In the genomic region with DNA sequence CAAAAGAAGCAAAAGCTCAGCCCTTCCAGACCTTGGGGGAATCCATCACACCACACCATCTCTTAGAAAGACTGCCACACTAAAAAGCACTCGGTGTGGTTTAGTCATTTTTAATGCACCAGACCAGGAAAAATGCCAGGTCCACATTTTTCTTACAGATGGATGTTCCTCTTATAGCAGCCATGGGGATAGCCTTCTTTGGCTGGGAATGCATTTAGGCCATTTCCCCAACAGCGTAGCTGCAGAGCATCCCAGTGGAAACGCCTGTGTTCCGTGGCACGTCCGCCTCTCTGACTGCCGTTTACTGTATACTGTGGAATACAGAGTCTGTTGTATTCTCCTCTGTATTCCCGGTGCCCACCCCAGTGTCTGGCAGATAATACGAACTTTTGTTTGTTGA, we compare ENCODE assay signal across 18 mouse cellular contexts. TPM values are rescaled to one million over a fixed set of nuclear protein-coding genes. Genes with fewer than 3 reads are reported as not detected.
DNase-seq lines count a peak whose midpoint lies in the region; ATAC-seq and TF ChIP-seq lines count a peak whose summit lies in the region.
"Had no signal": no experiment of that assay in that cellular context is flagged by ENCODE, and none has a peak within 500 bp of the region (broad histone marks: within the 10 kb centered on the region; RNA-seq: fewer than 3 reads in every experiment).

No protein-coding gene starts in this region.

- 13% methylated on average over 9 of the region's 9 CpGs for WGBS in cerebellum, adult 2 months
- WGBS in hindbrain, postnatal 0 days, result 46% methylated on average over 9 of the region's 9 CpGs
- 73% methylated on average over 9 of the region's 9 CpGs for WGBS in hindbrain, embryonic 14.5 days
- WGBS in forebrain, embryonic 12.5 days, result 89% methylated on average over 9 of the region's 9 CpGs

- TF ChIP-seq POLR2A in cerebellum, adult 2 months (IDR thresholded peaks at IDR 0.05; ENCODE audit: borderline replicate concordance, insufficient read depth, low read length), result no peak

- no peak for TF ChIP-seq CTCF in cerebellum, adult 2 months (IDR thresholded peaks at IDR 0.05; ENCODE audit: borderline replicate concordance, insufficient read depth, low read depth, low read length)
- TF ChIP-seq CTCF in hindbrain, postnatal 0 days (IDR thresholded peaks at IDR 0.05; ENCODE audit: low read depth), result no peak

- no peak for ATAC-seq in hindbrain, postnatal 0 days
- no peak for ATAC-seq in hindbrain, embryonic 14.5 days (ENCODE audit: low FRiP score)
- no peak for ATAC-seq in activated CD4-positive, CD25-positive, alpha-beta regulatory T cell, adult 4 months
- ATAC-seq in forebrain, embryonic 12.5 days (ENCODE audit: low FRiP score), result no peak
- ATAC-seq: liver, embryonic 12.5 days had no signal

- H3K27ac ChIP-seq in cerebellum, adult 2 months (ENCODE audit: insufficient read depth, low read length), result no peak overlapping the region
- no peak overlapping the region for H3K27ac ChIP-seq in hindbrain, postnatal 0 days
- H3K27ac ChIP-seq in hindbrain, embryonic 14.5 days, result no peak overlapping the region
- H3K27ac ChIP-seq in forebrain, embryonic 12.5 days, result no peak overlapping the region
- H3K27ac ChIP-seq: hindbrain, embryonic 13.5 days; left cerebral cortex, adult 2 months; liver, embryonic 12.5 days had no signal

- DNase-seq in cerebellum, adult 2 months, result peak; percentile 15 to 28
- no peak for DNase-seq in cerebellum, adult 11-12 months
- DNase-seq in hindbrain, postnatal 0 days (ENCODE audit: low spot score), result peak; percentile 8
- no peak for DNase-seq in hindbrain, embryonic 14.5 days (ENCODE audit: low spot score)
- peak; percentile 46 for DNase-seq in right cerebral cortex, adult 18-20 months
- DNase-seq in right cerebral cortex, postnatal 14 days, result no peak
- DNase-seq: adrenal gland, postnatal 10 days; embryo, embryonic 11 days; kidney, adult 18-20 months; kidney, postnatal 25 days; lung, postnatal 10 days had no signal

- no peak overlapping the region for H3K4me3 ChIP-seq in cerebellum, adult 2 months (replicated peaks; ENCODE audit: insufficient read depth, low read depth, low read length)
- H3K4me3 ChIP-seq in hindbrain, postnatal 0 days (ENCODE audit: low read length), result no peak overlapping the region
- no peak overlapping the region for H3K4me3 ChIP-seq in hindbrain, embryonic 14.5 days (replicated peaks; ENCODE audit: low read length)
- H3K4me3 ChIP-seq in forebrain, embryonic 12.5 days (replicated peaks), result no peak overlapping the region
- H3K4me3 ChIP-seq: erythroblast, embryonic 14.5 days; hindbrain, embryonic 13.5 days; left cerebral cortex, adult 2 months; liver, embryonic 12.5 days had no signal

- no peaks in the 10 kb centered on the region for H3K4me1 ChIP-seq in cerebellum, adult 2 months (ENCODE audit: control insufficient read depth, insufficient read depth, low read length)
- H3K4me1 ChIP-seq in hindbrain, postnatal 0 days (ENCODE audit: insufficient read depth, low read length), result no peaks in the 10 kb centered on the region
- H3K4me1 ChIP-seq in hindbrain, embryonic 14.5 days (replicated peaks; ENCODE audit: control insufficient read depth, insufficient read depth, low read length), result no peaks in the 10 kb centered on the region
- 0 out of 2 replicates have a peak, but pooled peaks cover under 1% of the 10 kb centered on the region for H3K4me1 ChIP-seq in forebrain, embryonic 12.5 days
- H3K4me1 ChIP-seq: hindbrain, embryonic 13.5 days had no signal

- no peak overlapping the region for H3K4me2 ChIP-seq in hindbrain, postnatal 0 days (ENCODE audit: low read depth, low read length)
- no peak overlapping the region for H3K4me2 ChIP-seq in hindbrain, embryonic 14.5 days (replicated peaks)
- no peak overlapping the region for H3K4me2 ChIP-seq in forebrain, embryonic 12.5 days
- H3K4me2 ChIP-seq: hindbrain, embryonic 13.5 days; liver, embryonic 12.5 days; midbrain, embryonic 11.5 days had no signal

- H3K9ac ChIP-seq in hindbrain, postnatal 0 days (replicated peaks; ENCODE audit: low read length), result no peak overlapping the region
- no peak overlapping the region for H3K9ac ChIP-seq in hindbrain, embryonic 14.5 days
- no peak overlapping the region for H3K9ac ChIP-seq in forebrain, embryonic 12.5 days
- H3K9ac ChIP-seq: hindbrain, embryonic 13.5 days; liver, embryonic 12.5 days had no signal

- no peaks in the 10 kb centered on the region for H3K27me3 ChIP-seq in cerebellum, adult 2 months (ENCODE audit: control insufficient read depth, insufficient read depth, low read length)
- no peaks in the 10 kb centered on the region for H3K27me3 ChIP-seq in hindbrain, postnatal 0 days (ENCODE audit: insufficient read depth, low read length)
- H3K27me3 ChIP-seq in hindbrain, embryonic 14.5 days (ENCODE audit: control insufficient read depth, insufficient read depth, low read length), result no peaks in the 10 kb centered on the region
- H3K27me3 ChIP-seq in forebrain, embryonic 12.5 days, result no peaks in the 10 kb centered on the region
- H3K27me3 ChIP-seq: hindbrain, embryonic 13.5 days; liver, embryonic 12.5 days had no signal

- no peaks in the 10 kb centered on the region for H3K9me3 ChIP-seq in hindbrain, postnatal 0 days (ENCODE audit: low read length)
- H3K9me3 ChIP-seq in hindbrain, embryonic 14.5 days (ENCODE audit: control insufficient read depth, low read length), result no peaks in the 10 kb centered on the region
- no peaks in the 10 kb centered on the region for H3K9me3 ChIP-seq in forebrain, embryonic 12.5 days
- H3K9me3 ChIP-seq: hindbrain, embryonic 13.5 days; liver, embryonic 12.5 days had no signal

- H3K36me3 ChIP-seq in hindbrain, postnatal 0 days (ENCODE audit: insufficient read depth, low read length), result no peaks in the 10 kb centered on the region
- no peaks in the 10 kb centered on the region for H3K36me3 ChIP-seq in hindbrain, embryonic 14.5 days (replicated peaks; ENCODE audit: control insufficient read depth, insufficient read depth)
- no peaks in the 10 kb centered on the region for H3K36me3 ChIP-seq in forebrain, embryonic 12.5 days (replicated peaks)
- H3K36me3 ChIP-seq: hindbrain, embryonic 13.5 days; liver, embryonic 12.5 days had no signal

RNA-seq across cellular contexts. Expression of gene Uspl1, which starts 15.3 kb away (rescaled TPM):
- 29.8 and 31.8 TPM in 2 replicates for polyA plus RNA-seq in cerebellum, adult 2 months (2012; rRNA removed)
- 37.2 and 43.4 TPM in 2 replicates for total RNA-seq in hindbrain, postnatal 0 days (2014; rRNA removed)
- polyA plus RNA-seq in hindbrain, postnatal 0 days (2015; fragmentation: Nextera tagmentation; extraction: Ambion mirVana), result 42.8 and 44.7 TPM in 2 replicates
- polyA plus RNA-seq in hindbrain, embryonic 14.5 days (2014; fragmentation: Nextera tagmentation; extraction: Ambion mirVana), result 65.7 and 67.0 TPM in 2 replicates
- 10 to 100 TPM; 27.9 to 28.5 TPM for polyA plus RNA-seq in activated CD4-positive, CD25-positive, alpha-beta regulatory T cell, adult 4 months (2017; shearing (Covaris generic))
- polyA plus RNA-seq in forebrain, embryonic 12.5 days (2016; fragmentation: Nextera tagmentation; extraction: Ambion mirVana), result 71.6 and 73.8 TPM in 2 replicates

RNA-seq across cellular contexts. Expression of gene Hmgb1, which starts 15.5 kb away (rescaled TPM):
- 180 and 186 TPM in 2 replicates for polyA plus RNA-seq in cerebellum, adult 2 months (2012; rRNA removed)
- total RNA-seq in hindbrain, postnatal 0 days (2014; rRNA removed), result 128 and 150 TPM in 2 replicates
- 757 and 786 TPM in 2 replicates for polyA plus RNA-seq in hindbrain, postnatal 0 days (2015; fragmentation: Nextera tagmentation; extraction: Ambion mirVana)
- 708 and 792 TPM in 2 replicates for polyA plus RNA-seq in hindbrain, embryonic 14.5 days (2014; fragmentation: Nextera tagmentation; extraction: Ambion mirVana)
- polyA plus RNA-seq in activated CD4-positive, CD25-positive, alpha-beta regulatory T cell, adult 4 months (2017; shearing (Covaris generic)), result 1,000 to 10,000 TPM in 1 of 2 experiments, 100 to 1,000 TPM in 1; 402 to 1,098 TPM
- 1,906 and 2,082 TPM in 2 replicates for polyA plus RNA-seq in forebrain, embryonic 12.5 days (2016; fragmentation: Nextera tagmentation; extraction: Ambion mirVana)

Comparison
In these comparisons a context has a peak if more than half of its experiments do, and no peak if none do; other contexts are left out.
1. DNase-seq: peak in cerebellum, adult 2 months (2 of 2), hindbrain, postnatal 0 days (single experiment) and right cerebral cortex, adult 18-20 months (single experiment); none in cerebellum, adult 11-12 months (single experiment), hindbrain, embryonic 14.5 days (single experiment) and right cerebral cortex, postnatal 14 days (single experiment).